In the genomic region with DNA sequence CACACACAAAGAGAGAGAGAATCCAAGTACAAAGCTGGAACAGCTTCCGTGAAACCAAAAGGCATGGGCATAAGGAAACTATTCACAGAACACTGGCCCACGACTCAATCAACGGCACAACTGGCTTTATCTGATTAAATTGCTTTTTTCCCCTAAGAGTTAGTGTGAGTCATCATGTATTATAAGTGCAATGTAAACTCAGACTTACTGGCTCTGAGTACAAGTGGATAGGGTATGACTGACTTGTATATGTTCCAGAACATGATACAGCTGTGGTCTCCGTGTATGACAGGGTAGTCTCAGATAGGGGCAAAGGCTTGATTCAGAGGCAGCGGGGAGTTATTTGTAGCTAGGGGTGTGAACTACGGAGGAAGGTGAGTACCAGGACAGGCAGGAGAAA, we compare ENCODE assay signal across 15 mouse cellular contexts.
DNase-seq lines count a peak whose midpoint lies in the region; ATAC-seq and TF ChIP-seq lines count a peak whose summit lies in the region.
"Had no signal": no experiment of that assay in that cellular context is flagged by ENCODE, and none has a peak within 500 bp of the region (broad histone marks: within the 10 kb centered on the region; RNA-seq: fewer than 3 reads in every experiment).

No protein-coding gene starts in this region.

- H3K27ac ChIP-seq in heart, embryonic 14.5 days (replicated peaks in 1 of 2; ENCODE audit: control insufficient read depth in 1 of 2, insufficient read depth in 1 of 2, low read depth in 2 of 2, low read length in 2 of 2), result no peak overlapping the region
- H3K27ac ChIP-seq in lung, postnatal 0 days (ENCODE audit: low read length), result no peak overlapping the region
- peak overlapping the region; percentile 58 for H3K27ac ChIP-seq in intestine, embryonic 16.5 days (ENCODE audit: low read length)
- no peak overlapping the region for H3K27ac ChIP-seq in midbrain, embryonic 14.5 days (replicated peaks; ENCODE audit: low read depth, low read length)
- H3K27ac ChIP-seq: hindbrain, embryonic 12.5 days; midbrain, embryonic 13.5 days had no signal

- no peaks in the 10 kb centered on the region for H3K27me3 ChIP-seq in heart, embryonic 14.5 days (ENCODE audit: control insufficient read depth, insufficient read depth, low read length)
- H3K27me3 ChIP-seq in lung, postnatal 0 days (replicated peaks; ENCODE audit: insufficient read depth, low read length), result no peaks in the 10 kb centered on the region
- no peaks in the 10 kb centered on the region for H3K27me3 ChIP-seq in intestine, embryonic 16.5 days (replicated peaks; ENCODE audit: control insufficient read depth, insufficient read depth, low read length)
- H3K27me3 ChIP-seq in midbrain, embryonic 14.5 days (ENCODE audit: control insufficient read depth, insufficient read depth, low read length), result no peaks in the 10 kb centered on the region
- H3K27me3 ChIP-seq: hindbrain, embryonic 12.5 days; midbrain, embryonic 13.5 days had no signal

- intact Hi-C loops in heart, postnatal 36 days (cut with DNase I), result no loop called here

- 0 out of 2 replicates have a peak, but pooled peaks have one; percentile 35 for ATAC-seq in heart, embryonic 14.5 days (ENCODE audit: insufficient number of reproducible peaks, insufficient read depth, low FRiP score, low read depth)
- peak; percentile 96 for ATAC-seq in lung, postnatal 0 days
- peak; percentile 96 for ATAC-seq in intestine, embryonic 16.5 days
- no peak for ATAC-seq in midbrain, embryonic 14.5 days (ENCODE audit: low FRiP score, low TSS enrichment)
- ATAC-seq: inflammation-experienced regulatory T-cells, adult 6 months; midbrain, embryonic 13.5 days had no signal

- H3K4me1 ChIP-seq in heart, embryonic 14.5 days (ENCODE audit: control insufficient read depth in 2 of 2, insufficient read depth in 2 of 2, low read length in 2 of 2), result no peaks in the 10 kb centered on the region
- H3K4me1 ChIP-seq in lung, postnatal 0 days (ENCODE audit: insufficient read depth, low read depth, low read length), result no peaks in the 10 kb centered on the region
- no peaks in the 10 kb centered on the region for H3K4me1 ChIP-seq in intestine, embryonic 16.5 days (ENCODE audit: control insufficient read depth, insufficient read depth, low read length)
- H3K4me1 ChIP-seq in midbrain, embryonic 14.5 days (ENCODE audit: control insufficient read depth, insufficient read depth, low read length), result no peaks in the 10 kb centered on the region
- H3K4me1 ChIP-seq: hindbrain, embryonic 12.5 days; midbrain, embryonic 13.5 days had no signal

- WGBS in heart, embryonic 14.5 days, result 40% methylated on average over 6 of the region's 6 CpGs
- WGBS in lung, postnatal 0 days, result 24% methylated on average over 6 of the region's 6 CpGs
- 39% methylated on average over 6 of the region's 6 CpGs for WGBS in intestine, embryonic 16.5 days
- 86% methylated on average over 6 of the region's 6 CpGs for WGBS in midbrain, embryonic 14.5 days

- no peak overlapping the region for H3K4me3 ChIP-seq in heart, embryonic 14.5 days (ENCODE audit: control insufficient read depth in 1 of 2, insufficient read depth in 1 of 2, low read depth in 1 of 2, low read length in 2 of 2)
- H3K4me3 ChIP-seq in lung, postnatal 0 days (ENCODE audit: low read depth, low read length), result no peak overlapping the region
- H3K4me3 ChIP-seq in intestine, embryonic 16.5 days (ENCODE audit: low read length), result no peak overlapping the region
- H3K4me3 ChIP-seq in midbrain, embryonic 14.5 days (replicated peaks; ENCODE audit: low read depth, low read length), result no peak overlapping the region
- H3K4me3 ChIP-seq: hindbrain, embryonic 12.5 days; midbrain, embryonic 13.5 days had no signal

- TF ChIP-seq EP300 in lung, postnatal 0 days (IDR thresholded peaks at IDR 0.05), result peak; percentile 27; the same call in 1 of the 2 replicates

- H3K36me3 ChIP-seq in heart, embryonic 14.5 days (ENCODE audit: control insufficient read depth, insufficient read depth, low read length), result no peaks in the 10 kb centered on the region
- no peaks in the 10 kb centered on the region for H3K36me3 ChIP-seq in lung, postnatal 0 days (ENCODE audit: insufficient read depth, low read length)
- H3K36me3 ChIP-seq in intestine, embryonic 16.5 days (ENCODE audit: control insufficient read depth, insufficient read depth, low read length), result no peaks in the 10 kb centered on the region
- no peaks in the 10 kb centered on the region for H3K36me3 ChIP-seq in midbrain, embryonic 14.5 days (ENCODE audit: control insufficient read depth, insufficient read depth, low read length)
- H3K36me3 ChIP-seq: hindbrain, embryonic 12.5 days; midbrain, embryonic 13.5 days had no signal

- no peak overlapping the region for H3K9ac ChIP-seq in heart, embryonic 14.5 days (ENCODE audit: low read length)
- no peak overlapping the region for H3K9ac ChIP-seq in lung, postnatal 0 days (replicated peaks; ENCODE audit: low read depth)
- H3K9ac ChIP-seq in intestine, embryonic 16.5 days (ENCODE audit: low read depth, low read length), result no peak overlapping the region
- no peak overlapping the region for H3K9ac ChIP-seq in midbrain, embryonic 14.5 days (replicated peaks; ENCODE audit: low read length)
- H3K9ac ChIP-seq: hindbrain, embryonic 12.5 days; midbrain, embryonic 13.5 days had no signal

- TF ChIP-seq CTCF in lung, postnatal 0 days (IDR thresholded peaks at IDR 0.05), result no peak

- H3K9me3 ChIP-seq in heart, embryonic 14.5 days (ENCODE audit: control insufficient read depth, low read length), result no peaks in the 10 kb centered on the region
- no peaks in the 10 kb centered on the region for H3K9me3 ChIP-seq in lung, postnatal 0 days (ENCODE audit: low read length)
- H3K9me3 ChIP-seq in intestine, embryonic 16.5 days (ENCODE audit: control insufficient read depth, low read length), result no peaks in the 10 kb centered on the region
- no peaks in the 10 kb centered on the region for H3K9me3 ChIP-seq in midbrain, embryonic 14.5 days (ENCODE audit: control insufficient read depth, low read length)
- H3K9me3 ChIP-seq: hindbrain, embryonic 12.5 days; midbrain, embryonic 13.5 days had no signal

- no peak overlapping the region for H3K4me2 ChIP-seq in heart, embryonic 14.5 days (ENCODE audit: low read length)
- H3K4me2 ChIP-seq in lung, postnatal 0 days (replicated peaks; ENCODE audit: low read depth, low read length), result peak overlapping the region; percentile 37; the same call in 1 of the 2 replicates
- H3K4me2 ChIP-seq in intestine, embryonic 16.5 days (ENCODE audit: low read depth, low read length), result no peak overlapping the region; the same call in 1 of the 2 replicates
- no peak overlapping the region for H3K4me2 ChIP-seq in midbrain, embryonic 14.5 days (ENCODE audit: low read length)
- H3K4me2 ChIP-seq: hindbrain, embryonic 12.5 days; midbrain, embryonic 13.5 days had no signal

- DNase-seq in heart, postnatal 36 days, result no peak
- peak; percentile 80 for DNase-seq in lung, postnatal 0 days (ENCODE audit: low spot score)
- DNase-seq in lung, postnatal 4 days, result no peak
- no peak for DNase-seq in ovary, adult 18-20 months (ENCODE audit: low spot score)
- no peak for DNase-seq in midbrain, embryonic 14.5 days
- no peak for DNase-seq in adrenal gland, postnatal 10 days
- DNase-seq: adrenal gland, adult 2 months; B cell, adult 2 months; cerebellum, adult 9-11 months; kidney, postnatal 14 days had no signal
